Mouse (Mus musculus) heart, embryonic 16.5 days (tissue): ENCODE results near the gene Nsl1. TPM values are rescaled to one million over a fixed set of nuclear protein-coding genes. Genes with fewer than 3 reads are reported as not detected.
A peak's percentile ranks its signal among the peaks of the same experiment; 100 is the strongest.

Source experiments
- ATAC-seq: fragments of 200-750 bp; cut with Nextera tagmentation; replicated peaks from 2 replicates; pipeline ENCODE4 v1.8.0; 2017; ENCODE audit warnings: moderate number of reproducible peaks; ENCODE audit not compliant: insufficient read depth, low FRiP score; ENCODE audit errors: extremely low read depth
- H3K27ac ChIP-seq: fragments of 300-500 bp; sonication (generic); 2 replicates; pipeline ENCODE4 v1.5.1; 2014; ENCODE audit warnings: mild to moderate bottlenecking, low read length, control low read depth, moderate library complexity
- H3K27me3 ChIP-seq: fragments of 300-500 bp; sonication (generic); 2 replicates; pipeline ENCODE4 v1.6.1; 2014; ENCODE audit warnings: low read length, mixed read lengths; ENCODE audit not compliant: control insufficient read depth, insufficient read depth
- H3K36me3 ChIP-seq: fragments of 300-500 bp; sonication (generic); 2 replicates; pipeline ENCODE4 v1.6.1; 2014; ENCODE audit not compliant: control insufficient read depth, insufficient read depth
- H3K4me1 ChIP-seq: fragments of 300-500 bp; sonication (generic); 2 replicates; pipeline ENCODE4 v1.6.1; 2014; ENCODE audit warnings: low read length, mixed read lengths; ENCODE audit not compliant: control insufficient read depth, insufficient read depth
- H3K4me2 ChIP-seq: fragments of 300-500 bp; sonication (generic); 2 replicates; pipeline ENCODE4 v1.6.1; 2014; ENCODE audit warnings: low read depth, mild to moderate bottlenecking, control low read depth, low read length
- H3K4me3 ChIP-seq: fragments of 300-500 bp; sonication (generic); 2 replicates; pipeline ENCODE4 v1.5.1; 2014; ENCODE audit warnings: mild to moderate bottlenecking, control low read depth, low read length
- H3K9ac ChIP-seq: fragments of 300-500 bp; sonication (generic); 2 replicates; pipeline ENCODE4 v1.6.1; 2014; ENCODE audit warnings: low read length, control low read depth
- H3K9me3 ChIP-seq: fragments of 300-500 bp; sonication (generic); replicated peaks from 2 replicates; pipeline ENCODE4 v1.6.1; 2016; ENCODE audit warnings: low read length; ENCODE audit not compliant: control insufficient read depth
- WGBS: fragments of 180-500 bp; shearing (Covaris S2); extraction: QIAGEN DNeasy Blood & Tissue Kit; methylation state at CpG from one replicate; pipeline ENCODE4 v1.1.7; 2014; 5-methylcytosine and 5-hydroxymethylcytosine counted together
- polyA plus RNA-seq: library from polyadenylated mRNA; unstranded; fragments of >200 nt; fragmentation: Nextera tagmentation; extraction: Ambion mirVana; gene quantifications from 2 replicates; pipeline ENCODE4 v1.2.1, GENCODE M21; 2015

The Nsl1 gene
- polyA plus RNA-seq, 1 experiment from 2014 or later, result 15.4 TPM

- H3K9ac ChIP-seq, result no peak overlapping the region
- ATAC-seq, result no peak
These were observed 48.3 kb downstream of the Nsl1 start for GRCm38 (mm10) chr1:191111146-191111545.

GRCm38 (mm10) chr1:191114868-191115267, 52.1 kb downstream of the Nsl1 start:
- WGBS, result 53% methylated on average over 7 of the region's 7 CpGs
- Histone ChIP-seq H3K4me1 (peaks cover 4% of the 10 kb centered on the region; the same call in 1 of the 2 replicates), H3K9ac (no peak overlapping the region), H3K36me3 (no peaks in the 10 kb centered on the region), H3K27me3 (no peaks in the 10 kb centered on the region), H3K4me2 (no peak overlapping the region), H3K9me3 (no peaks in the 10 kb centered on the region), H3K4me3 (no peak overlapping the region), H3K27ac (no peak overlapping the region)
- ATAC-seq, result no peak

More at GRCm38 (mm10) chr1:191111146-191111545, 48.3 kb downstream of the Nsl1 start:
- H3K27ac ChIP-seq, result no peak overlapping the region
- no peaks in the 10 kb centered on the region for H3K9me3 ChIP-seq
- no peak overlapping the region for H3K4me3 ChIP-seq
- H3K27me3 ChIP-seq, result no peaks in the 10 kb centered on the region
- 54% methylated on average over 8 of the region's 8 CpGs for WGBS
- H3K36me3 ChIP-seq, result no peaks in the 10 kb centered on the region
- peaks cover 4% of the 10 kb centered on the region; the same call in 1 of the 2 replicates for H3K4me1 ChIP-seq
- no peak overlapping the region for H3K4me2 ChIP-seq

GRCm38 (mm10) chr1:191115514-191116238, 52.9 kb downstream of the Nsl1 start:
- WGBS, result 68% methylated on average over 11 of the region's 11 CpGs

DNA sequence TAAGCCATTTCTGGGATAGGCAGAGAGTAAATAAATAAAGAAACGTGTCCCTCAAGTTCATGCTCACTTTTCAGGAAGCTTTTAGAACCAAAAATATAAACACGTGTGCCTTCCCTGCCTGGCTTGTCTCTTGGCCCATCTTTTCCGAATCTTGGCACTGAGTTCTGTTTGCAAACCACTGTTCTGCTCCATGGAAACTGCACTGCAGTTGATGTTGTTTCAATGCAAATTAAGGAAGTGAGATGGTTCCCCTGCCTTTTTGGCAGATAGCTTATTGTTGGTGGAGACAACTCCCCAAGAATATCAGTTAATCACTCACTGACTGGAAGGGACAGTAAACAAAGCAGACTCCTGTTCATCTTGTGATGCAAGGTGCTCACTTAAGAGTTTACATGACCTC, 59.9 kb downstream of the Nsl1 start:
- Histone ChIP-seq H3K27me3 (peaks cover 5% of the 10 kb centered on the region; the same call in 1 of the 2 replicates), H3K36me3 (no peaks in the 10 kb centered on the region), H3K4me2 (no peak overlapping the region), H3K4me1 (peaks cover 2% of the 10 kb centered on the region; the same call in 1 of the 2 replicates), H3K27ac (no peak overlapping the region), H3K9me3 (no peaks in the 10 kb centered on the region), H3K9ac (no peak overlapping the region), H3K4me3 (no peak overlapping the region)
- no peak for ATAC-seq
- 58% methylated on average over 3 of the region's 3 CpGs for WGBS

More at GRCm38 (mm10) chr1:191115514-191116238, 52.9 kb downstream of the Nsl1 start:
- H3K36me3 ChIP-seq, result no peaks in the 10 kb centered on the region
- no peak overlapping the region for H3K9ac ChIP-seq
- ATAC-seq, result no peak
- no peak overlapping the region for H3K4me3 ChIP-seq
- H3K27ac ChIP-seq, result no peak overlapping the region
- H3K4me1 ChIP-seq, result peaks cover 4% of the 10 kb centered on the region; the same call in 1 of the 2 replicates
- H3K9me3 ChIP-seq, result no peaks in the 10 kb centered on the region
- H3K27me3 ChIP-seq, result no peaks in the 10 kb centered on the region
- no peak overlapping the region for H3K4me2 ChIP-seq

DNA sequence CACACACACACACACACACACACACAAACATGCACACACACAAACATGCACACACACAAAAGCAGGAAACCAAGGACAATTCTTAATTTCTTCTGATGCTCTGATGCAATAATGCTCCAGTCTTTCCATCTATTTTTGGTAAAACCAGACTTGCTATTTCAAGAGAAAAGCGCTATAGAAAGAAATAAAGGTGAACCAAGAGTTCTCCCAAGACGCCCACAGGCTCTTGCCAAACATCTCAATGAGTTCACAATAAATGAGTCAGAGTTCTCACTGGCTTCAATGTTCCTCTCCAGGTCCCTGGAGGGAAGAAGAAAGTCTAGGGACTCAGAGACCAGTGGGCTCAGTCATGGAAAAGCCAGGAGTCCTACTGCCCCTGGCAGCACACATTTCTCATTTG, 60.9 kb downstream of the Nsl1 start:
- Histone ChIP-seq H3K9ac (no peak overlapping the region), H3K4me1 (peaks cover 2% of the 10 kb centered on the region; the same call in 1 of the 2 replicates), H3K27me3 (peaks cover 5% of the 10 kb centered on the region; the same call in 1 of the 2 replicates), H3K27ac (no peak overlapping the region), H3K4me2 (no peak overlapping the region), H3K4me3 (no peak overlapping the region), H3K36me3 (no peaks in the 10 kb centered on the region), H3K9me3 (no peaks in the 10 kb centered on the region)
- no peak for ATAC-seq
- 76% methylated on average over 2 of the region's 2 CpGs for WGBS

DNA sequence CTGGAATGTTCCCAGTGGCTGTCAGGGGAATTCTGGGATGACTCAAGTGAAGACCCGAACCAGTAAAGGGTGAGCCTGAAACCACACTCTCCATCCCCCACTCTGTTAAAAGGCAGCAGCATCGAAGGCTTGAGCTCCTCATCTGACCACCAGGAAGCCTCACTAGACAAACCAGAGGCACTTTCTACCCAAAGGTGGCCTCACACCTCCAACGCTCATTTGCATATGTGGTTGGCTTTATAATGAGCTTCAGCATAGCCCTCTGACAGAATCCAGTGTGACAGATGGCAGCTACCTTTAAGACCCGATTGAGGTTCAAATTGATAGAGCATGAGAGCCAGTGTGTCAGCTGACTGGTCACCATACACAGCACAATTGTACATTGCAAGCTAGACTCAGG, 61.5 kb downstream of the Nsl1 start:
- H3K9ac ChIP-seq, result no peak overlapping the region
- 53% methylated on average over 4 of the region's 4 CpGs for WGBS
- H3K36me3 ChIP-seq, result no peaks in the 10 kb centered on the region

GRCm38 (mm10) chr1:191125811-191126638, 63.2 kb downstream of the Nsl1 start:
- WGBS, result 8% methylated on average over 38 of the region's 38 CpGs
- peak overlapping the region; percentile 69 for H3K9ac ChIP-seq

More for the DNA sequence above, 61.5 kb downstream of the Nsl1 start:
- Histone ChIP-seq H3K4me2 (no peak overlapping the region), H3K4me3 (no peak overlapping the region), H3K27ac (no peak overlapping the region), H3K9me3 (0 out of 2 replicates have a peak, but pooled peaks cover under 1% of the 10 kb centered on the region), H3K4me1 (peaks cover 2% of the 10 kb centered on the region; the same call in 1 of the 2 replicates), H3K27me3 (peaks cover 5% of the 10 kb centered on the region; the same call in 1 of the 2 replicates)
- no peak for ATAC-seq

DNA sequence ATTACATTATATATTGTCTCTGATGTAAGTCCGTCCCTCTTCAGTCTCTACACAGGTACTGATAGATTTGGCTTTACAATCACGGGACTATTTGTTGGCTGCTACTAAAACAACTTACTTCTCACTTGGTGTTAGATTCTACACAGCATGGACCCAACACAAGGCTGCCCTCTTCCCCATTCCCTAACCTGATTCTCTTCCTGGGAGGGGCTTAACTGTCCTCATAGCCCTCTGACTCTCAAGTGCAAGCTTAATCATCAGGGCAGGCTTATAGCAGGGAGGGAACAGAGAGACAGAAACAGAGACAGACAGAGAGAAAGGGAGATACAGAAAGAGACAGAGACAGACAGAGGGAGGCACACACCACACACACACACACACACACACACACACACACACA, 68.9 kb downstream of the Nsl1 start:
- no peak overlapping the region for H3K4me3 ChIP-seq
- no peak overlapping the region for H3K27ac ChIP-seq
- H3K9me3 ChIP-seq, result peaks cover 8% of the 10 kb centered on the region; the same call in 1 of the 2 replicates
- H3K4me2 ChIP-seq, result no peak overlapping the region
- 80% methylated on average over 2 of the region's 2 CpGs for WGBS
- no peaks in the 10 kb centered on the region for H3K36me3 ChIP-seq
- H3K4me1 ChIP-seq, result no peaks in the 10 kb centered on the region; the same call in 1 of the 2 replicates
- no peak overlapping the region for H3K9ac ChIP-seq
- H3K27me3 ChIP-seq, result no peaks in the 10 kb centered on the region
- ATAC-seq, result no peak

More at GRCm38 (mm10) chr1:191125811-191126638, 63.2 kb downstream of the Nsl1 start:
- Histone ChIP-seq H3K4me3 (peak overlapping the region; percentile 46), H3K4me1 (peaks cover 2% of the 10 kb centered on the region; the same call in 1 of the 2 replicates), H3K36me3 (no peaks in the 10 kb centered on the region), H3K4me2 (peak overlapping the region; percentile 74), H3K27me3 (peaks cover 5% of the 10 kb centered on the region; the same call in 1 of the 2 replicates), H3K27ac (no peak overlapping the region), H3K9me3 (peaks cover 8% of the 10 kb centered on the region; the same call in 1 of the 2 replicates)
- peak; percentile 86 for ATAC-seq
